Mouse (Mus musculus) heart, embryonic 11.5 days (tissue): Measurements from ENCODE around the gene Lipe. TPM values are rescaled to one million over a fixed set of nuclear protein-coding genes. Genes with fewer than 3 reads are reported as not detected.

Source experiments
- ATAC-seq: fragments of 200-750 bp; cut with Nextera tagmentation; replicated peaks from 2 replicates; pipeline ENCODE4 v1.8.0; 2017; ENCODE audit warnings: moderate library complexity; ENCODE audit not compliant: insufficient number of reproducible peaks, low FRiP score, low TSS enrichment
- H3K27ac ChIP-seq: fragments of 300-500 bp; sonication (generic); 2 replicates; pipeline ENCODE4 v1.5.1; 2014; ENCODE audit warnings: mild to moderate bottlenecking, low read depth, low read length
- H3K27me3 ChIP-seq: fragments of 300-500 bp; sonication (generic); 2 replicates; pipeline ENCODE4 v1.6.1; 2014; ENCODE audit warnings: mild to moderate bottlenecking, low read length, mixed read lengths; ENCODE audit not compliant: control insufficient read depth, insufficient read depth
- H3K36me3 ChIP-seq: fragments of 300-500 bp; sonication (generic); 2 replicates; pipeline ENCODE4 v1.6.1; 2014; ENCODE audit warnings: mild to moderate bottlenecking, low read length, moderate library complexity, mixed read lengths; ENCODE audit not compliant: control insufficient read depth, insufficient read depth
- H3K4me1 ChIP-seq: fragments of 300-500 bp; sonication (generic); 2 replicates; pipeline ENCODE4 v1.6.1; 2014; ENCODE audit warnings: low read length; ENCODE audit not compliant: control insufficient read depth, insufficient read depth
- H3K4me2 ChIP-seq: fragments of 300-500 bp; sonication (generic); 2 replicates; pipeline ENCODE4 v1.6.1; 2014; ENCODE audit warnings: mild to moderate bottlenecking, moderate library complexity
- H3K4me3 ChIP-seq: fragments of 300-500 bp; sonication (generic); 2 replicates; pipeline ENCODE4 v1.5.1; 2014; ENCODE audit warnings: low read depth, low read length
- H3K9ac ChIP-seq: fragments of 300-500 bp; sonication (generic); 2 replicates; pipeline ENCODE4 v1.6.1; 2014; ENCODE audit warnings: mild to moderate bottlenecking, low read depth, low read length, moderate library complexity
- H3K9me3 ChIP-seq: fragments of 300-500 bp; sonication (generic); replicated peaks from 2 replicates; pipeline ENCODE4 v1.6.1; 2016; ENCODE audit warnings: low read length; ENCODE audit not compliant: control insufficient read depth
- WGBS: fragments of 180-500 bp; shearing (Covaris S2); extraction: QIAGEN DNeasy Blood & Tissue Kit; methylation state at CpG from one replicate; pipeline ENCODE4 v1.1.7; 2014; ENCODE audit not compliant: insufficient replicate concordance; 5-methylcytosine and 5-hydroxymethylcytosine counted together
- polyA plus RNA-seq: library from polyadenylated mRNA; unstranded; fragments of >200 nt; fragmentation: Nextera tagmentation; extraction: Ambion mirVana; gene quantifications from 2 replicates; pipeline ENCODE4 v1.2.1, GENCODE M21; 2014

The Lipe gene
- polyA plus RNA-seq, 1 experiment from 2014 or later: 1.6 TPM

GRCm38 (mm10) chr7:25339329-25339728 lies 59.2 kb downstream of the Lipe start:
- no peaks in the 10 kb centered on the region for H3K9me3 ChIP-seq
- 78% methylated on average over 9 of the region's 9 CpGs for WGBS
- no peaks in the 10 kb centered on the region for H3K4me1 ChIP-seq
- no peak overlapping the region for H3K9ac ChIP-seq
- no peak for ATAC-seq
- H3K27ac ChIP-seq: no peak overlapping the region
- no peaks in the 10 kb centered on the region for H3K27me3 ChIP-seq
- no peak overlapping the region for H3K4me2 ChIP-seq
- H3K36me3 ChIP-seq: no peaks in the 10 kb centered on the region; the same call in 1 of the 2 replicates
- no peak overlapping the region for H3K4me3 ChIP-seq

GRCm38 (mm10) chr7:25334472-25334871 lies 64.0 kb downstream of the Lipe start:
- H3K9ac ChIP-seq: no peak overlapping the region
- no peaks in the 10 kb centered on the region for H3K27me3 ChIP-seq
- H3K27ac ChIP-seq: no peak overlapping the region
- H3K4me1 ChIP-seq: no peaks in the 10 kb centered on the region
- H3K9me3 ChIP-seq: no peaks in the 10 kb centered on the region
- ATAC-seq: peak; percentile 13; the same call in 1 of the 2 replicates
- H3K4me3 ChIP-seq: no peak overlapping the region
- H3K36me3 ChIP-seq: peaks cover 11% of the 10 kb centered on the region
- 82% methylated on average over 12 of the region's 12 CpGs for WGBS
- no peak overlapping the region for H3K4me2 ChIP-seq

- Histone ChIP-seq H3K27me3 (no peaks in the 10 kb centered on the region), H3K9me3 (no peaks in the 10 kb centered on the region), H3K4me2 (no peak overlapping the region), H3K4me1 (no peaks in the 10 kb centered on the region), H3K27ac (no peak overlapping the region), H3K36me3 (peaks cover 11% of the 10 kb centered on the region), H3K9ac (no peak overlapping the region), H3K4me3 (no peak overlapping the region)
- ATAC-seq: peak; percentile 48; the same call in 1 of the 2 replicates
- 38% methylated on average over 16 of the region's 16 CpGs for WGBS
Observed at GRCm38 (mm10) chr7:25333596-25334307, 64.8 kb downstream of the Lipe start.

Other genes starting within 250 kb of the Lipe start
- 0.68 and 0.83 TPM in 2 replicates for gene Pou2f2, start 219.0 kb downstream of the Lipe start, polyA plus RNA-seq
- 5.3 and 6.7 TPM in 2 replicates for gene Dedd2, start 178.1 kb downstream of the Lipe start, polyA plus RNA-seq
- 2.3 and 2.7 TPM in 2 replicates for gene Zfp526, start 177.3 kb downstream of the Lipe start, polyA plus RNA-seq
- gene Gsk3a, start 160.9 kb downstream of the Lipe start, polyA plus RNA-seq: 10.4 and 11.6 TPM in 2 replicates
- 20.5 and 25.0 TPM in 2 replicates for gene Erf, start 147.9 kb downstream of the Lipe start, polyA plus RNA-seq
- gene Cic, start 131.0 kb downstream of the Lipe start, polyA plus RNA-seq: 25.0 and 31.5 TPM in 2 replicates
- gene Pafah1b3, start 100.7 kb downstream of the Lipe start, polyA plus RNA-seq: 141 and 158 TPM in 2 replicates
- 0.54 and 0.63 TPM in 2 replicates for gene Prr19, start 97.3 kb downstream of the Lipe start, polyA plus RNA-seq
- gene Tmem145, start 92.6 kb downstream of the Lipe start, polyA plus RNA-seq: 0.17 and 0.25 TPM in 2 replicates
- 6.2 and 6.9 TPM in 2 replicates for gene Megf8, start 81.5 kb downstream of the Lipe start, polyA plus RNA-seq
- gene Cnfn, start 29.0 kb downstream of the Lipe start, polyA plus RNA-seq: not detected in 2 replicates
- gene Cxcl17, start 14.2 kb upstream of the Lipe start, polyA plus RNA-seq: not detected in 2 replicates
- 1.9 and 2.3 TPM in 2 replicates for gene Ceacam1, start 78.9 kb upstream of the Lipe start, polyA plus RNA-seq
- gene Ceacam2, start 141.1 kb upstream of the Lipe start, polyA plus RNA-seq: not detected in 2 replicates
- gene Erich4, start 217.2 kb upstream of the Lipe start, polyA plus RNA-seq: not detected in 2 replicates
- 52.3 and 60.3 TPM in 2 replicates for gene Dmac2, start 220.7 kb upstream of the Lipe start, polyA plus RNA-seq
- 2.5 and 4.0 TPM in 2 replicates for gene B3gnt8, start 227.9 kb upstream of the Lipe start, polyA plus RNA-seq